Mouse (Mus musculus) CD4-positive, CD25-positive, alpha-beta regulatory T cell, adult 2 months (primary cell): ENCODE data around the gene Hist2h3b.
"Not testable (repeated sequence)": the region's sequence is repeated elsewhere in the genome, so short reads cannot be mapped to it uniquely, and the experiment has no call there.

ENCODE experiments used
- DNase-seq: peaks from one replicate; pipeline ENCODE4 v3.0.0-alpha.2; 2012; ENCODE audit warnings: low read depth, low spot score

Hist2h3b gene

GRCm38 (mm10) chr3:96262216-96262875 is 6.1 kb upstream of the Hist2h3b start:
- peak; percentile 84 for DNase-seq

GRCm38 (mm10) chr3:96262979-96263550 is 5.4 kb upstream of the Hist2h3b start, which contains the start of gene Hist2h4:
Gene Hist2h4, minus strand, starts transcription at chr3:96263311.
- DNase-seq = peak; percentile 93

DNA sequence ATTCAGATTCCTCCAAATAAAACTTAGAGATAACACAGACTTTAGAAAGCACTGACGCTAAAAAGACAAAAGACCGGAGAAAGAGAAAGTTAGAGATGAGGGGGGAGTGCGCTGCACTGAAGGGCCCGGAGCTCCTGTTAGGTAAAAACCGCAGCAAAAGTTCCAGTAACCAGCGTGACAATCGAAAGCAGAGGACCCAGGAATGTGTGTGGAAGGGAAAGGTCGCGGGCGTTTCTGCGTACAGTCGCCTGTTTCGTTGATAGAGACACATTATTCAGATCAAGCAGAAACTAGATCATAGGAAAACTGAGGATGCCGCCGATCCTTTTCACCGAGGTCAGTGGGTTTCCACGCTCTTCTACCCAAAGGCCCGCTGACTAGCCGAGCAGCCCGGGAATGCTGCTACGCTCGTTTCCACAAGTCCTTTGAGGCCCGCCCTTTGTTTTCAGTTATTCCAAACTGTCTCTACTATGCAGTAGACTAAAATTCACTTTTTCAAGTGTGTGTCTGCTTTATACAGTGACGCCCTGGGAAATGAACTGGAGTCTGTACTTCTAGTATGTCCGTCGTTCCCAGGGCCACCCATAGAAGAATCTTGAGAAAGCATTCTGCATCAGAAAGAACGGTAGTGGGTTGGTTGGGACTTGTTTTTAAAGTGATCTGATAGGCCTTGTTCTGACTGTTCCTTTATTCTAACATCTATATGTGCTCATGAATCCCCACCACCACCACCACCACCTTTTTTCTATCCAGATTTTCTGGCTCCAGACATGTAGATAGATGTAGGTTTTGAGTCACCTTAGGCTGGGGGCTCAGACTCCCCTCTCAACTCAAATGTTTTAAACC is 4.7 kb upstream of the Hist2h3b start:
- peak; percentile 71 for DNase-seq

DNA sequence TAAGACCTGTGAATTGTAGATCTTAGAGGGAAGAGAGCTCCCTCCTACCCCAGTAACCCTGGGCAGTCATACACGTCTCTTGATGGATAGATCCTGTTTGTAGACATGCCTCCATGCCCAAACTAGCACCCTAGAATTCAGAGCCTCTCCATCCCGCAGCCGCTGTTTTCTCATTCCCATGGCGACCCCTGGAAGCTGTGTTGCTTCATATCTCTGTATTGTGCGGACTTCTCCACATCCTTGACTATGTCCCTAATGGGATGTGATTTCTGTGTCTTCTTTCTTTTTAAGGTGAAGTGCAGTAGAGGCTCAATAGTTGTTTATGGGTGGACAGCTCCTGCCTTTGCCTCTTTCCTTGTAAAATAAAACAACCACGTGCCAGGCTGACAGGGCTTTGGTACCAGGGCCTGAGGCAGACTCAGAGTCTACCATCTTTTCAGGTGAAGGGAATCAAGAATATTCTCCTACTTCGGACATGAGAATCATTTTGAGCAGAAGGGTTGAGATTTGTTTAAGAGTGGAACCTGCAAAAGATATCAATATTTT is 4.0 kb upstream of the Hist2h3b start:
- no peak for DNase-seq

GRCm38 (mm10) chr3:96266132-96266710 is 2.2 kb upstream of the Hist2h3b start:
- DNase-seq = no peak

- DNase-seq = no peak
Observed at GRCm38 (mm10) chr3:96267541-96267940, 913 bp upstream of the Hist2h3b start.

GRCm38 (mm10) chr3:96268776-96269378 is 423 bp downstream of the Hist2h3b start:
- peak; percentile 66 for DNase-seq

DNA sequence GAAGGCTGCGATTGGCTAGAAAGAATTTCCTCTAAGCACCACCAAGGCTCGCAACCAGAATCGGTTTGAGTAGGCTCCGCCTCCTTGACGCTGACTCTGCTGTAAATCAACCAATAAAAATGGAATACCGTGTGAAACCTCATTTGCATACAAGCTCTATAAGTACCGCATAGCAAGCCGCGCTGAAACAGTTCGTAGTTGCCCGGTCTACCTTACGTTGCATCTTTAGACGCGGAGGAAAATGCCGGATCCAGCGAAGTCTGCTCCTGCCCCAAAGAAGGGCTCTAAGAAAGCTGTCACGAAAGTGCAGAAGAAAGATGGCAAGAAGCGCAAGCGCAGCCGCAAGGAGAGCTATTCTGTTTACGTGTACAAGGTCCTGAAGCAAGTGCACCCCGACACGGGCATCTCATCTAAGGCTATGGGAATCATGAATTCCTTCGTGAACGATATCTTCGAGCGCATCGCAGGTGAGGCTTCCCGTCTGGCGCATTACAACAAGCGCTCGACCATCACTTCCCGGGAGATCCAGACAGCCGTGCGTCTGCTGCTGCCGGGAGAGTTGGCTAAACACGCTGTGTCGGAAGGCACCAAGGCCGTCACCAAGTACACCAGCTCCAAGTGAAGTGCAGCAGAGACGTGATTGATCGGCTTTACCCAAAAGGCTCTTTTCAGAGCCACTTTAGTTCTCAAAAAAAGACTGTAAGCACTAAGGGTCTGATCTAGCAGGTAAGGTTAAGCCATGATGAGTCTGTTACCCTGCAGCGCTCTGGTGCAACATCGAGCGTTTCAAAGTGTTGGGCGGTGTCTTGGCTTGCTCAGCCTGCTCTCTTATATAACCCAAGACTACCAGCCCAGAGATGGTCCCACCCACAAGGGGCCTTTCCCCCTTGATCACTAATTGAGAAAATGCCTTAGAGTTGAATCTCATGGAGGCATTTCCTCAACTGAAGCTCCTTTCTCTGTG is 1.3 kb downstream of the Hist2h3b start, which contains the start of gene Hist2h2bb:
TSS of gene Hist2h2bb (plus strand) at position 242 of the 964 bp plus-strand sequence.
- peak; percentile 95 for DNase-seq

DNA sequence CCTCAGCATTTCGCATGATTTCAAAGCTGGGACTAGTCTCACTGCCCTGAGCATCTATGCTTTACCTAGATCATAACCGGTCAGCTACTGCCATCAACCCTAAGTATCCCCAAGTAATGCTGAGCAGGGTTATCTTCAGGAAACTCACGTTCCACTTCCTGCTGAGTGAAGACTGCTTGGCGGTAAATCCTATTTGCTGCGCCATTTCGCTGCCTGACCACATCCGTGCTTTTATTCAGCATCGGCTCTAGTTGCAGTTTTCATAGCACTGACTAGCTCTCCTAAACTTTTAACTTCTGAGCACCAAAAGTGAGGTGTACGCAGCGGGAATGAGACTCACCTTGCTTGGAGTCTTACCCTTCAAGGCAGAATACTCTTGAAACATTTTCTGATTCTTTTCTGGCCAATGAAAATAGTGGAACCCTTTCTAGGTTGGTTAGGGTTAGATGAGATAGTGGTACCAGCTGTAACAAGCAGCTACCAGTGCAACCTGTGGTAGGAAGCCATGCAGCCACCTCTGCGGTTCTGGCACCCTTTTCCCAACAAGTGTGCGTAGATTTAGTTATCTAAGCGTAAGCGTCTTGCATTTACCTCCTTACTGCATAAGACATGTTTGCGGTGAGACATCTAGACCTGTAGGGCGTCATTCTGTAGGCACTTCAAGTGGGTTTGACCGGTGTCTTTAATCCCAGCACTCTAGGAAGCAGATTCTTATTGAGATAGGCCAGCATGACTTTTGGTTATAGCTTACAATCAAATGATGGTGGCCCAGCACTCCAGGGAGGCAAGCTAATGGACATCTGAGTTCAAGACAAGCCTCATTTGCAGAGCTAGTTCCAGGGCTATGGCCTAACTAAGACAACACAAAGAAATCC is 5.4 kb downstream of the Hist2h3b start:
- DNase-seq = peak; percentile 79

DNA sequence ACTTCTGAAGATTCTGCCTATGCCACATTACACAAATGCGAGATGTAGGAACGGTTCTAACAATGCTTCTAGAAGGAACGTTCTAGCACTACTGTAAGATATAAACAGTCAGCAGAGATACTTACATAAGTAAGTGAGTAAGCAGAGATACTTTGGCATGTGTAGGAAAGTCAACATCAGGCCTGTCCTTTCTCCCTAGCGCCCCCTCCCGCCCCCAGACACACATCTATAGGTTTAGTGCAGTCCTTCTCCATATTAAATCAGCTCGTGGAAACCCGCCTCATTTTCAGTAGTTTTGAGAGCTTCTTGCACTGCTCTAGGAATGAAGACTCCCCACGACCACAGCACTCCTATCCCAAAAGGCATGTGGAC is 9.0 kb downstream of the Hist2h3b start:
- DNase-seq = peak; percentile 80

- peak; percentile 97 for DNase-seq
Observed at GRCm38 (mm10) chr3:96277800-96278624, 9.6 kb downstream of the Hist2h3b start.

DNA sequence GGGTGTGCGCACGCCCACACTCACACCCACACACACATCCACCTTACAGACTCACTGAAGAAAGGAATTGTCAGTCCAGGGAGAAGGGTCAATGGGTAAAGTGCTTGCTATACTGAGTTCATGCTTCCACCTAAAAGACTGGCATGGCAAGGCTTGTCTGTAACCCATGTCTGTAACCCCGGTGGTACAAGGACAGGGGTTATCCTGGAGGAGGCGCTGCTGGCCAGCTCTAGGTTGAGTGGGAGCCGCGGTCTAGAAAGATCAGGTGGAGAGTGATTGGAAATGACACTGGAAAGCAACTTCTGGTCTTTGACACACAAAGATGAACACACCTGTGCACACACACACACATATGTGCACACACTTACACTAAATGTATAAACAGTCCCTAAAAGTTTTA is 12.2 kb downstream of the Hist2h3b start:
- DNase-seq = no peak

DNA sequence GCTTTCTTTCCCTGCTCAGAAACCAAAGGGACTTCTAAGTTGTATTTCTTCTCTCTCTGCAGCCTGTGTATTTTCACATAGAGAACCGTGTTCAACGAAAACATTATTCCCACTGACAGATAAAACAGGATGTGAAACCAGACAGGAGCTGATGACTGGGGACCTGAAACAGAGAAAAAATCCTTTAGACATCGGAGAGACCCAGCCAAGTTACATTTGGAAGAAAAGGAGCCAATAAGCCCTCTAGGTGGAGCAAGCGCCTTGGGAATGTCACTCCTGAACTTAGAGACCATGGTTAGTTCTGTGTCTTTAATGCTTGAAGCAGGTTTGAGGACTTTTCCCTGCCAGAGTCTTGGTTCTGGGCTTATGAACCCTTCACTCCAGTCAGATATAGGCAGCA is 16.0 kb downstream of the Hist2h3b start:
- no peak for DNase-seq

GRCm38 (mm10) chr3:96287334-96287733 is 18.9 kb downstream of the Hist2h3b start:
- peak; percentile 34 for DNase-seq

GRCm38 (mm10) chr3:96289201-96289600 is 20.7 kb downstream of the Hist2h3b start:
- DNase-seq = no peak

- DNase-seq = not testable (repeated sequence)
Observed at GRCm38 (mm10) chr3:96290727-96291126, 22.3 kb downstream of the Hist2h3b start.

DNA sequence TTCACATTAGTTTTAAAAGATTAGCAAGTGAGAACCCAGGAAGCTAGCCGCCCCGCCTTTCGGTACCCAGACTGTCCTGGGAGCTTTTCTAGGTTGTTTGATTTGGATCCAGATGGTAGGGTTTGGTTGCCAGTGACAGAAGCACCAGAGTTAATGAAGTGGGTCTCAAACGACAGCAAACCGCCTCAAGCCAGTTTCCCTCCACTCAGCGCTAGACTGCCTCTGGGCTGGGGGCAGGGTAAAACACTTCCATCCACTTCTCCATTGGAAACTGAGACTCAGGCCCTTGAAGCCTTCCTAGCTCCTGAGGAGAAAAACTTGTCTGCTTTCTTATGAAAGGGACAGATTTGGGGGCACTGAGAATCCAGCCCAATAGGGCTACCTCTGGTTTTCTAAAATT is 24.2 kb downstream of the Hist2h3b start:
- no peak for DNase-seq

DNA sequence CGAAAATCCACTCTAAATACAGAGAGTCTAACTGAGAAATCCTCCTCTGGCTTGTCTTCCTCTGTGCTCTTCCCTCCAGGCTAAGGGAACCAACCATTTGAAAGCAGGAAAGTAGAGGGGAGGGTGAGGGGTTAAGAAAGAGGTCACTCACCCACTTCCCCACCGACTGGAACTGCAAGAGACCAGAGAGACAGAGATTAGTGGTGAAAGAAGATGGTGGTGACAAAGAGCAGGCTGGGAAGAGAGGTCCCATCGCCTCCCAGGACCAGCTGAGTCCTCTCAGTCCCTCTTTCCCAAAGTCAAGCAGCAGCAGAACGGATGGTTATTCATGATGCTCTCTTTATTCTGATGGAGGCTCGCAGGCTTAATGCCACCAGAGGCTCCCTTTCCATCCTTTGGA is 24.9 kb downstream of the Hist2h3b start:
- DNase-seq = no peak
